8 mouse cellular contexts compared by ENCODE assay signal in the genomic region with DNA sequence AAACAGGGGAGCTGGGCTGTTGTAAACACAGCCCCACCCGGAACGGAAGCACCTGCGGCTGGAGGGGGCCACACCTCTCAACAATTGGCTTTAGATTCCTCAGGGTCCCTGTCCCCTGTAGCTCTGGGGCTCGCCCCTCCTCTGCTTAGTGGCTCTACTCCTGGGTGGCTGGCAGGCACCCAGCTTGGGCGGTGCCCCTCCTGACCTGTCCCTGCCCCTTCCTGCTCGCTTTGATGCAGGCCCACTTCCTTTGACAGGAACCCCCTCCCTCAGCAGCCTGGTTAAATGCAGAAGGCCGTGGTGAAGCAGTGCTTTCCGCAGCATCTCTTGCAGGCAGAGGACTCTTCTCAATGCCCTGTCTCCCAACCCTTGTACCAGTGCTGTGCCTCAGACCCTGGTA. TPM values are rescaled to one million over a fixed set of nuclear protein-coding genes. Genes with fewer than 3 reads are reported as not detected.
A peak's percentile ranks its signal among the peaks of the same experiment; 100 is the strongest.
DNase-seq lines count a peak whose midpoint lies in the region; ATAC-seq and TF ChIP-seq lines count a peak whose summit lies in the region.

No protein-coding gene starts in this region.

- WGBS in kidney, embryonic 14.5 days, result 57% methylated on average over 8 of the region's 8 CpGs
- WGBS in lung, adult 2 months, result 21% methylated on average over 8 of the region's 8 CpGs
- 68% methylated on average over 7 of the region's 8 CpGs for WGBS in forebrain, embryonic 16.5 days

- no peak overlapping the region for H3K4me2 ChIP-seq in kidney, embryonic 14.5 days (replicated peaks; ENCODE audit: low read depth, low read length)
- no peak overlapping the region for H3K4me2 ChIP-seq in forebrain, embryonic 16.5 days (ENCODE audit: low read length)

- peaks cover 57% of the 10 kb centered on the region for H3K36me3 ChIP-seq in kidney, embryonic 14.5 days (ENCODE audit: control insufficient read depth, insufficient read depth, low read length)
- H3K36me3 ChIP-seq in splenic B cell, adult 2 months (ENCODE audit: control insufficient read depth, insufficient read depth, low read length, poor library complexity, severe bottlenecking), result peaks cover 9% of the 10 kb centered on the region
- H3K36me3 ChIP-seq in forebrain, embryonic 16.5 days (ENCODE audit: control insufficient read depth, insufficient read depth), result peaks cover 31% of the 10 kb centered on the region

- no peaks in the 10 kb centered on the region for H3K9me3 ChIP-seq in kidney, embryonic 14.5 days (ENCODE audit: control insufficient read depth, low read length)
- no peaks in the 10 kb centered on the region for H3K9me3 ChIP-seq in forebrain, embryonic 16.5 days (ENCODE audit: control insufficient read depth, low read length)

- H3K9ac ChIP-seq in kidney, embryonic 14.5 days (ENCODE audit: low read depth, low read length), result no peak overlapping the region; the same call in 1 of the 2 replicates
- H3K9ac ChIP-seq in forebrain, embryonic 16.5 days (replicated peaks; ENCODE audit: low read depth, low read length), result no peak overlapping the region

- ATAC-seq in kidney, embryonic 14.5 days (ENCODE audit: low FRiP score, low TSS enrichment), result no peak
- no peak for ATAC-seq in forebrain, embryonic 16.5 days

- no peak for TF ChIP-seq CTCF in lung, adult 2 months (IDR thresholded peaks at IDR 0.05; ENCODE audit: insufficient read depth, low read length)

- peaks cover 21% of the 10 kb centered on the region for H3K4me1 ChIP-seq in kidney, embryonic 14.5 days (ENCODE audit: control insufficient read depth, insufficient read depth, low read length)
- H3K4me1 ChIP-seq in lung, adult 2 months (ENCODE audit: control insufficient read depth, insufficient read depth, low read length), result peaks cover 8% of the 10 kb centered on the region; the same call in 1 of the 2 replicates
- peaks cover 27% of the 10 kb centered on the region for H3K4me1 ChIP-seq in forebrain, embryonic 16.5 days (replicated peaks; ENCODE audit: control insufficient read depth, insufficient read depth, low read length)

- no peak overlapping the region; the same call in 1 of the 2 replicates for H3K27ac ChIP-seq in kidney, embryonic 14.5 days (ENCODE audit: low read depth, low read length)
- H3K27ac ChIP-seq in forebrain, embryonic 16.5 days (ENCODE audit: low read length), result no peak overlapping the region

- no peak overlapping the region for H3K4me3 ChIP-seq in kidney, embryonic 14.5 days (ENCODE audit: low read length)
- peak overlapping the region; percentile 42 for H3K4me3 ChIP-seq in lung, adult 2 months (replicated peaks; ENCODE audit: extremely low read depth, low read depth, low read length)
- H3K4me3 ChIP-seq in forebrain, embryonic 16.5 days (replicated peaks; ENCODE audit: low read length), result no peak overlapping the region

- peak; percentile 49 for DNase-seq in kidney, adult 18-20 months
- peak; percentile 58 to 77 for DNase-seq in adrenal gland, postnatal 36 days
- DNase-seq in heart, postnatal 4 days, result peak; percentile 65
- no peak for DNase-seq in lung, adult 2 months
- peak; percentile 85 for DNase-seq in splenic B cell, adult 2 months (ENCODE audit: low read depth, low spot score)
- no peak for DNase-seq in embryo, embryonic 10 days (ENCODE audit: low spot score)

- peak; percentile 70; the same call in 1 of the 2 replicates for TF ChIP-seq POLR2A in lung, adult 2 months (IDR thresholded peaks at IDR 0.05; ENCODE audit: borderline replicate concordance, extremely low read depth, low read depth, low read length)

- no peaks in the 10 kb centered on the region for H3K27me3 ChIP-seq in kidney, embryonic 14.5 days (ENCODE audit: control insufficient read depth, insufficient read depth, low read length)
- no peaks in the 10 kb centered on the region for H3K27me3 ChIP-seq in splenic B cell, adult 2 months (ENCODE audit: control insufficient read depth, insufficient read depth, low read length, poor library complexity, severe bottlenecking)
- no peaks in the 10 kb centered on the region for H3K27me3 ChIP-seq in forebrain, embryonic 16.5 days (replicated peaks; ENCODE audit: control insufficient read depth, insufficient read depth, low read length)

RNA-seq across cellular contexts. Expression of gene Rps11, which starts 2.8 kb away (rescaled TPM):
- polyA plus RNA-seq in kidney, embryonic 14.5 days (2014; fragmentation: Nextera tagmentation; extraction: Ambion mirVana), result 1,882 and 1,923 TPM in 2 replicates
- total RNA-seq in adrenal gland, postnatal 36 days (2021), result 1,000 to 10,000 TPM; 1,231 to 1,372 TPM
- 100 to 1,000 TPM; 846 to 864 TPM for total RNA-seq in heart, postnatal 4 days (2021)
- 125 and 221 TPM in 2 replicates for polyA plus RNA-seq in lung, adult 2 months (2012; rRNA removed)
- 860 and 958 TPM in 2 replicates for polyA plus RNA-seq in forebrain, embryonic 16.5 days (2015; fragmentation: Nextera tagmentation; extraction: Ambion mirVana)

RNA-seq across cellular contexts. Expression of gene Rpl13a, which starts 7.2 kb away (rescaled TPM):
- 1,416 and 1,603 TPM in 2 replicates for polyA plus RNA-seq in kidney, embryonic 14.5 days (2014; fragmentation: Nextera tagmentation; extraction: Ambion mirVana)
- total RNA-seq in adrenal gland, postnatal 36 days (2021), result 1,000 to 10,000 TPM; 1,621 to 1,757 TPM
- 1,000 to 10,000 TPM; 1,039 to 1,207 TPM for total RNA-seq in heart, postnatal 4 days (2021)
- 1,255 and 1,630 TPM in 2 replicates for polyA plus RNA-seq in lung, adult 2 months (2012; rRNA removed)
- polyA plus RNA-seq in forebrain, embryonic 16.5 days (2015; fragmentation: Nextera tagmentation; extraction: Ambion mirVana), result 722 and 741 TPM in 2 replicates

RNA-seq across cellular contexts. Expression of gene Gm45713, which starts 14.6 kb away (rescaled TPM):
- 0.19 and 0.47 TPM in 2 replicates for polyA plus RNA-seq in kidney, embryonic 14.5 days (2014; fragmentation: Nextera tagmentation; extraction: Ambion mirVana)
- total RNA-seq in adrenal gland, postnatal 36 days (2021), result not detected
- not detected for total RNA-seq in heart, postnatal 4 days (2021)
- polyA plus RNA-seq in lung, adult 2 months (2012; rRNA removed), result 3.1 TPM in 2 replicates
- polyA plus RNA-seq in forebrain, embryonic 16.5 days (2015; fragmentation: Nextera tagmentation; extraction: Ambion mirVana), result not detected in 2 replicates

RNA-seq across cellular contexts. Expression of gene Flt3l, which starts 14.8 kb away (rescaled TPM):
- polyA plus RNA-seq in kidney, embryonic 14.5 days (2014; fragmentation: Nextera tagmentation; extraction: Ambion mirVana), result 1.0 and 1.3 TPM in 2 replicates
- 10 to 100 TPM; 15.3 to 25.5 TPM for total RNA-seq in adrenal gland, postnatal 36 days (2021)
- total RNA-seq in heart, postnatal 4 days (2021), result 1 to 10 TPM; 1.5 to 2.1 TPM
- 151 and 195 TPM in 2 replicates for polyA plus RNA-seq in lung, adult 2 months (2012; rRNA removed)
- 1.1 and 1.4 TPM in 2 replicates for polyA plus RNA-seq in forebrain, embryonic 16.5 days (2015; fragmentation: Nextera tagmentation; extraction: Ambion mirVana)

RNA-seq across cellular contexts. Expression of gene Fcgrt, which starts 17.8 kb away (rescaled TPM):
- 48.9 and 67.4 TPM in 2 replicates for polyA plus RNA-seq in kidney, embryonic 14.5 days (2014; fragmentation: Nextera tagmentation; extraction: Ambion mirVana)
- 100 to 1,000 TPM; 116 to 138 TPM for total RNA-seq in adrenal gland, postnatal 36 days (2021)
- 10 to 100 TPM; 35.3 to 41.1 TPM for total RNA-seq in heart, postnatal 4 days (2021)
- polyA plus RNA-seq in lung, adult 2 months (2012; rRNA removed), result 112 and 120 TPM in 2 replicates
- 17.7 and 24.4 TPM in 2 replicates for polyA plus RNA-seq in forebrain, embryonic 16.5 days (2015; fragmentation: Nextera tagmentation; extraction: Ambion mirVana)

Comparison
In these comparisons a context has a peak if more than half of its experiments do, and no peak if none do; other contexts are left out.
1. DNase-seq: peak in kidney, adult 18-20 months (single experiment), adrenal gland, postnatal 36 days (2 of 2), heart, postnatal 4 days (single experiment) and splenic B cell, adult 2 months (single experiment); none in lung, adult 2 months (single experiment) and embryo, embryonic 10 days (single experiment).